Mouse (Mus musculus) forebrain, postnatal 0 days (tissue): ENCODE data around the gene Pcbp4. TPM values are rescaled to one million over a fixed set of nuclear protein-coding genes. Genes with fewer than 3 reads are reported as not detected.

Source experiments
- ATAC-seq: fragments of 200-750 bp; cut with Nextera tagmentation; 2 replicates; pipeline ENCODE4 v1.8.0; 2017; ENCODE audit warnings: mild to moderate bottlenecking, moderate library complexity
- DNase-seq: peaks from one replicate; pipeline ENCODE4 v3.0.0-alpha.2; 2015
- H3K27ac ChIP-seq: fragments of 300-500 bp; sonication (generic); 2 replicates; pipeline ENCODE4 v1.5.1; 2014; ENCODE audit warnings: low read depth, mild to moderate bottlenecking, antibody characterized with exemption, low read length, moderate library complexity, mixed read lengths
- H3K27me3 ChIP-seq: fragments of 300-500 bp; sonication (generic); 2 replicates; pipeline ENCODE4 v1.6.1; 2014; ENCODE audit warnings: mild to moderate bottlenecking, low read length, mixed read lengths; ENCODE audit not compliant: insufficient read depth
- H3K36me3 ChIP-seq: fragments of 300-500 bp; sonication (generic); 2 replicates; pipeline ENCODE4 v1.6.1; 2014; ENCODE audit warnings: mild to moderate bottlenecking, moderate library complexity; ENCODE audit not compliant: insufficient read depth
- H3K4me1 ChIP-seq: fragments of 300-500 bp; sonication (generic); 2 replicates; pipeline ENCODE4 v1.6.1; 2014; ENCODE audit warnings: antibody characterized with exemption; ENCODE audit not compliant: insufficient read depth
- H3K4me2 ChIP-seq: fragments of 300-500 bp; sonication (generic); 2 replicates; pipeline ENCODE4 v1.6.1; 2014; ENCODE audit warnings: low read depth, mild to moderate bottlenecking, moderate library complexity
- H3K4me3 ChIP-seq: fragments of 300-500 bp; sonication (generic); 2 replicates; pipeline ENCODE4 v1.5.1; 2014; ENCODE audit warnings: low read depth, low read length, mixed read lengths
- H3K9ac ChIP-seq: fragments of 300-500 bp; sonication (generic); 2 replicates; pipeline ENCODE4 v1.6.1; 2014; ENCODE audit warnings: mild to moderate bottlenecking
- H3K9me3 ChIP-seq: fragments of 300-500 bp; sonication (generic); 2 replicates; pipeline ENCODE4 v1.6.1; 2016; ENCODE audit warnings: low read length
- CTCF ChIP-seq: sonication (generic); IDR thresholded peaks from 2 replicates; pipeline ENCODE4 v1.5.1; 2016; ENCODE audit warnings: antibody characterized with exemption, control low read depth, low read depth
- WGBS: fragments of 180-500 bp; shearing (Covaris S2); extraction: QIAGEN DNeasy Blood & Tissue Kit; methylation state at CpG from one replicate; pipeline ENCODE4 v1.1.7; 2014; 5-methylcytosine and 5-hydroxymethylcytosine counted together
- polyA plus RNA-seq: library from polyadenylated mRNA; unstranded; fragments of >200 nt; fragmentation: Nextera tagmentation; extraction: Ambion mirVana; gene quantifications from 2 replicates; pipeline ENCODE4 v1.2.1, GENCODE M21; 2015
- total RNA-seq: library from RNA; depleted of rRNA; stranded (reverse); fragments of >200 nt; gene quantifications from 2 replicates; pipeline ENCODE4 v1.2.3, GENCODE M21; 2014

Gene Pcbp4
- total and polyA plus RNA-seq, 2 experiments from 2014 or later, result 251 to 454 TPM

- ATAC-seq (no peak), DNase-seq (no peak)
- H3K4me2 ChIP-seq, result no peak overlapping the region
- no peaks in the 10 kb centered on the region for H3K36me3 ChIP-seq
- H3K27ac ChIP-seq, result no peak overlapping the region
- no peaks in the 10 kb centered on the region for H3K27me3 ChIP-seq
- no peak for TF ChIP-seq CTCF
- no peak overlapping the region for H3K4me3 ChIP-seq
- WGBS, result 80% methylated on average over 5 of the region's 5 CpGs
- H3K9ac ChIP-seq, result no peak overlapping the region
- H3K4me1 ChIP-seq, result peaks cover 5% of the 10 kb centered on the region; the same call in 1 of the 2 replicates
- H3K9me3 ChIP-seq, result no peaks in the 10 kb centered on the region
These were observed 20.6 kb downstream of the Pcbp4 start for GRCm38 (mm10) chr9:106473753-106474105.

GRCm38 (mm10) chr9:106474456-106474855, 21.4 kb downstream of the Pcbp4 start:
- no peaks in the 10 kb centered on the region for H3K9me3 ChIP-seq
- no peaks in the 10 kb centered on the region for H3K36me3 ChIP-seq
- 9% methylated on average over 6 of the region's 6 CpGs for WGBS
- H3K4me2 ChIP-seq, result no peak overlapping the region
- ATAC-seq, result no peak
- peak; percentile 63 for TF ChIP-seq CTCF
- no peak overlapping the region for H3K4me3 ChIP-seq
- no peak overlapping the region for H3K9ac ChIP-seq
- no peak overlapping the region for H3K27ac ChIP-seq
- DNase-seq, result peak; percentile 51
- peaks cover 5% of the 10 kb centered on the region; the same call in 1 of the 2 replicates for H3K4me1 ChIP-seq
- H3K27me3 ChIP-seq, result no peaks in the 10 kb centered on the region

- ATAC-seq, result no peak
- TF ChIP-seq CTCF, result no peak
These were observed 22.0 kb downstream of the Pcbp4 start for GRCm38 (mm10) chr9:106475046-106475445.

GRCm38 (mm10) chr9:106475663-106476001, 22.5 kb downstream of the Pcbp4 start, which contains the start of gene Rrp9:
Gene Rrp9 (plus strand): TSS chr9:106475963.
- peaks cover 2% of the 10 kb centered on the region; the same call in 1 of the 2 replicates for H3K36me3 ChIP-seq
- no peak for TF ChIP-seq CTCF
- no peak for ATAC-seq
- no peaks in the 10 kb centered on the region for H3K9me3 ChIP-seq
- peak within 1 kb of the TSS; percentile 15 for H3K4me2 ChIP-seq
- 87% methylated on average over 10 of the region's 10 CpGs for WGBS
- H3K4me1 ChIP-seq, result peaks cover 5% of the 10 kb centered on the region; the same call in 1 of the 2 replicates
- no peak within 1 kb of the TSS for H3K27ac ChIP-seq
- no peak within 1 kb of the TSS for H3K4me3 ChIP-seq
- no peaks in the 10 kb centered on the region for H3K27me3 ChIP-seq
- DNase-seq, result no peak
- H3K9ac ChIP-seq, result no peak within 1 kb of the TSS

More at GRCm38 (mm10) chr9:106475046-106475445, 22.0 kb downstream of the Pcbp4 start:
- WGBS, result 65% methylated on average over 7 of the region's 7 CpGs
- Histone ChIP-seq H3K27ac (no peak overlapping the region), H3K4me2 (no peak overlapping the region), H3K4me1 (peaks cover 5% of the 10 kb centered on the region; the same call in 1 of the 2 replicates), H3K36me3 (no peaks in the 10 kb centered on the region), H3K27me3 (no peaks in the 10 kb centered on the region), H3K4me3 (no peak overlapping the region), H3K9me3 (no peaks in the 10 kb centered on the region), H3K9ac (no peak overlapping the region)
- DNase-seq, result no peak

GRCm38 (mm10) chr9:106476002-106476923, 23.2 kb downstream of the Pcbp4 start:
- Histone ChIP-seq H3K9me3 (no peaks in the 10 kb centered on the region), H3K4me3 (no peak overlapping the region), H3K4me1 (peaks cover 5% of the 10 kb centered on the region; the same call in 1 of the 2 replicates), H3K36me3 (peaks cover 8% of the 10 kb centered on the region), H3K9ac (no peak overlapping the region), H3K27ac (no peak overlapping the region), H3K4me2 (peak overlapping the region; percentile 15), H3K27me3 (no peaks in the 10 kb centered on the region)
- WGBS, result 31% methylated on average over 16 of the region's 16 CpGs
- peak; percentile 8 for ATAC-seq
- DNase-seq, result peak; percentile 38
- no peak for TF ChIP-seq CTCF

GRCm38 (mm10) chr9:106476924-106477484, 23.9 kb downstream of the Pcbp4 start, which contains the start of gene Parp3:
Gene Parp3 (minus strand): TSS chr9:106476949.
- under 1% methylated on average over 41 of the region's 41 CpGs for WGBS
- TF ChIP-seq CTCF, result peak; percentile 99
- H3K9me3 ChIP-seq, result no peaks in the 10 kb centered on the region
- DNase-seq (peak; percentile 100), ATAC-seq (peak; percentile 99)
- peak within 1 kb of the TSS; percentile 47 for H3K4me3 ChIP-seq
- H3K4me1 ChIP-seq, result peaks cover 5% of the 10 kb centered on the region; the same call in 1 of the 2 replicates
- peak within 1 kb of the TSS; percentile 63 for H3K9ac ChIP-seq
- H3K36me3 ChIP-seq, result peaks cover 14% of the 10 kb centered on the region
- H3K27me3 ChIP-seq, result no peaks in the 10 kb centered on the region
- H3K4me2 ChIP-seq, result peak within 1 kb of the TSS; percentile 85
- H3K27ac ChIP-seq, result peak within 1 kb of the TSS; percentile 37

GRCm38 (mm10) chr9:106477649-106478048, 24.6 kb downstream of the Pcbp4 start:
- Histone ChIP-seq H3K4me1 (peaks cover 5% of the 10 kb centered on the region; the same call in 1 of the 2 replicates), H3K36me3 (peaks cover 17% of the 10 kb centered on the region), H3K27ac (peak overlapping the region; percentile 37), H3K27me3 (no peaks in the 10 kb centered on the region), H3K4me2 (peak overlapping the region; percentile 85), H3K9me3 (no peaks in the 10 kb centered on the region), H3K9ac (peak overlapping the region; percentile 63), H3K4me3 (peak overlapping the region; percentile 47)
- WGBS, result 4% methylated on average over 16 of the region's 16 CpGs
- TF ChIP-seq CTCF, result no peak
- ATAC-seq, result no peak
- no peak for DNase-seq
